Mouse (Mus musculus): ENCODE data around the gene Tmem163. TPM values are rescaled to one million over a fixed set of nuclear protein-coding genes. Genes with fewer than 3 reads are reported as not detected.

Gene Tmem163
- total and polyA plus RNA-seq, 3 experiments: 4.5 to 10.0 (median 8.1) TPM

DNA sequence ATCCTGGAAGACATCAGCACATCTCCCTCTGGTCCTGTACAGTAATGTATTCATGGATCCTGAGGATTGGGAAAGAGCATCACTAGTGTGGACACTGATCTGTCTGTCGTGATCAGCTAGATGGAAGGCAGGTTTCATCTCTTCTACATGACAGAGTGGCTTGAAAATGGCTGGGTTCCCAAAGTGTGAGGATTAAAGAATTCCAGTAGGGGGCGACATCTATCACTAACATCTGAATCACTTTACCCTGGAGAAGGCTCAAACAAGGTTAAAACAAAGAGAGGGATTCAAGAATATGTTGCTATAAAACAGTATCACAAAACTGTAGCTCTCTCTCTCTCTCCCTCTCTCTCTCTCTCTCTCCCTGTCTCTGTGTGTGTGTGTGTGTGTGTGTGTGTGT lies 17.2 kb upstream of the Tmem163 start:
- Histone ChIP-seq H3K79me2 (replicated peaks; ENCODE audit: control insufficient read depth, extremely low read depth, insufficient read depth, poor library complexity, severe bottlenecking) (no peaks in the 10 kb centered on the region), H3K4me1 (ENCODE audit: control insufficient read depth in 1 of 2, insufficient read depth in 2 of 2) (peaks cover 2 to 16% of the 10 kb centered on the region in 2 experiments), H3K27me3 (replicated peaks) (no peaks in the 10 kb centered on the region), H3K36me3 (replicated peaks in 1 of 2; ENCODE audit: control insufficient read depth in 1 of 2, insufficient read depth in 1 of 2, low read length in 1 of 2) (no peaks in the 10 kb centered on the region), H3K9me3 (replicated peaks; ENCODE audit: low read length) (no peaks in the 10 kb centered on the region), H3K27ac (ENCODE audit: insufficient read depth, low read depth) (no peak overlapping the region), H3K9ac (ENCODE audit: insufficient read depth, low read depth) (no peak overlapping the region), H3K4me2 (ENCODE audit: insufficient read depth, low read depth, poor library complexity, severe bottlenecking) (no peak overlapping the region), H3K4me3 (replicated peaks in 1 of 3; ENCODE audit: low read depth in 2 of 3, low read length in 2 of 3, poor library complexity in 1 of 3) (no peak overlapping the region)
- dilution Hi-C loops (cut with MboI; ENCODE audit: extremely low pct_ligation_motif_present, extremely low pct_unique_long_range_greater_than_20kb, low sequenced_read_pairs): no loop called here
- TF ChIP-seq BHLHE40 (IDR thresholded peaks at IDR 0.05; ENCODE audit: low read depth, low read length): no peak
- no peak for TF ChIP-seq POLR2AphosphoS2 (IDR thresholded peaks at IDR 0.05; ENCODE audit: low read depth, low read length)
- TF ChIP-seq ETS1 (conservative IDR thresholded peaks at IDR 0.05; ENCODE audit: low read depth, low read length): no peak
- TF ChIP-seq JUN (IDR thresholded peaks at IDR 0.05; ENCODE audit: insufficient read depth, low read depth, low read length): no peak
- peak; percentile 34 to 60; a peak in 2 of 4 replicates for TF ChIP-seq CTCF (conservative IDR thresholded peaks at IDR 0.05 in 1 of 2, IDR thresholded peaks at IDR 0.05 in 1 of 2; ENCODE audit: low read depth in 2 of 2, low read length in 2 of 2)
- no peak for TF ChIP-seq RCOR1 (conservative IDR thresholded peaks at IDR 0.05; ENCODE audit: low read depth, low read length)
- no peak for TF ChIP-seq MAX (IDR thresholded peaks at IDR 0.05; ENCODE audit: low read length)
- no peak for TF ChIP-seq E2F4 (IDR thresholded peaks at IDR 0.05; ENCODE audit: insufficient replicate concordance, low read depth, low read length)
- no peak for TF ChIP-seq TCF12 (IDR thresholded peaks at IDR 0.05; ENCODE audit: low read depth, low read length)
- no peak for TF ChIP-seq UBTF (IDR thresholded peaks at IDR 0.05; ENCODE audit: low read depth, low read length)
- no peak for TF ChIP-seq ZKSCAN1 (IDR thresholded peaks at IDR 0.05; ENCODE audit: borderline replicate concordance, low read depth, low read length)
- TF ChIP-seq RAD21 (IDR thresholded peaks at IDR 0.05; ENCODE audit: low read depth, low read length): peak; percentile 45
- TF ChIP-seq MEF2A (IDR thresholded peaks at IDR 0.05; ENCODE audit: borderline replicate concordance, low read depth, low read length): no peak
- no peak for TF ChIP-seq JUND (conservative IDR thresholded peaks at IDR 0.05; ENCODE audit: low read depth, low read length)
- TF ChIP-seq TBP (conservative IDR thresholded peaks at IDR 0.05; ENCODE audit: low read depth, low read length): no peak
- TF ChIP-seq ZNF384 (IDR thresholded peaks at IDR 0.05; ENCODE audit: low read depth, low read length): no peak
- no peak for TF ChIP-seq EP300 (IDR thresholded peaks at IDR 0.05; ENCODE audit: low read length)
- no peak for TF ChIP-seq HCFC1 (IDR thresholded peaks at IDR 0.05; ENCODE audit: low read depth, low read length)
- TF ChIP-seq MAFK (IDR thresholded peaks at IDR 0.05; ENCODE audit: insufficient replicate concordance, low read length): no peak
- TF ChIP-seq MYC (IDR thresholded peaks at IDR 0.05; ENCODE audit: low read depth, low read length): no peak
- TF ChIP-seq SMC3 (IDR thresholded peaks at IDR 0.05; ENCODE audit: low read depth, low read length): peak; percentile 37
- no peak for TF ChIP-seq IRF4 (IDR thresholded peaks at IDR 0.05; ENCODE audit: low read depth, low read length)
- no peak for TF ChIP-seq MXI1 (IDR thresholded peaks at IDR 0.05; ENCODE audit: low read depth, low read length)
- no peak for TF ChIP-seq ELF1 (IDR thresholded peaks at IDR 0.05; ENCODE audit: low read depth, low read length)
- TF ChIP-seq POLR2A (IDR thresholded peaks at IDR 0.05; ENCODE audit: low read depth, low read length): no peak
- no peak for TF ChIP-seq ZC3H11A (IDR thresholded peaks at IDR 0.05; ENCODE audit: low read depth, low read length)
- peak; percentile 47 for DNase-seq (ENCODE audit: extremely low read depth)
- in situ Hi-C loops (cut with MboI; ENCODE audit: low pct_ligation_motif_present, low pct_unique_long_range_greater_than_20kb, low sequenced_read_pairs): loop anchor here (25.0 kb wide), 1 partner anchor 484 kb away; the partner anchor contains the start of gene Mgat5
